Mouse (Mus musculus) heart, embryonic 14.5 days (tissue): ENCODE data around the gene Elmo1. TPM values are rescaled to one million over a fixed set of nuclear protein-coding genes. Genes with fewer than 3 reads are reported as not detected.
A peak's percentile ranks its signal among the peaks of the same experiment; 100 is the strongest.

Experiments used
- ATAC-seq: fragments of 200-750 bp; cut with Nextera tagmentation; 2 replicates; pipeline ENCODE4 v1.8.0; 2017; ENCODE audit warnings: low read depth, moderate TSS enrichment; ENCODE audit not compliant: insufficient number of reproducible peaks, insufficient read depth, low FRiP score
- H3K27ac ChIP-seq, 2 experiments: fragments of 200-500 bp in 1 of 2; fragments of 300-500 bp in 1 of 2; sonication (generic) in 1 of 2; replicated peaks in 1 of 2; 2 replicates each; pipeline ENCODE4 v1.5.1; 2012 to 2014; ENCODE audit warnings: low read depth in 2 of 2, low read length in 2 of 2, control low read depth in 1 of 2, mild to moderate bottlenecking in 1 of 2, mixed read lengths in 1 of 2; ENCODE audit not compliant: control insufficient read depth in 1 of 2, insufficient read depth in 1 of 2
- H3K27me3 ChIP-seq: fragments of 300-500 bp; sonication (generic); 2 replicates; pipeline ENCODE4 v1.6.1; 2014; ENCODE audit warnings: mild to moderate bottlenecking, low read length, control low read depth; ENCODE audit not compliant: control insufficient read depth, insufficient read depth
- H3K36me3 ChIP-seq: fragments of 300-500 bp; sonication (generic); 2 replicates; pipeline ENCODE4 v1.6.1; 2014; ENCODE audit warnings: mild to moderate bottlenecking, control low read depth, low read length, mixed read lengths; ENCODE audit not compliant: control insufficient read depth, insufficient read depth
- H3K4me1 ChIP-seq, 2 experiments: fragments of 200-500 bp in 1 of 2; fragments of 300-500 bp in 1 of 2; sonication (generic) in 1 of 2; 2 replicates each; pipeline ENCODE4 v1.6.1; 2012 to 2014; ENCODE audit warnings: low read length in 2 of 2, control low read depth in 1 of 2, mixed read lengths in 1 of 2; ENCODE audit not compliant: control insufficient read depth in 2 of 2, insufficient read depth in 2 of 2
- H3K4me2 ChIP-seq: fragments of 300-500 bp; sonication (generic); 2 replicates; pipeline ENCODE4 v1.6.1; 2014; ENCODE audit warnings: mild to moderate bottlenecking, low read length
- H3K4me3 ChIP-seq, 2 experiments: fragments of 200-500 bp in 1 of 2; fragments of 300-500 bp in 1 of 2; sonication (generic) in 1 of 2; 2 replicates each; pipeline ENCODE4 v1.5.1; 2012 to 2014; ENCODE audit warnings: low read length in 2 of 2, mild to moderate bottlenecking in 2 of 2, control low read depth in 1 of 2, low read depth in 1 of 2, moderate library complexity in 1 of 2; ENCODE audit not compliant: control insufficient read depth in 1 of 2, insufficient read depth in 1 of 2
- H3K9ac ChIP-seq: fragments of 300-500 bp; sonication (generic); 2 replicates; pipeline ENCODE4 v1.6.1; 2014; ENCODE audit warnings: mild to moderate bottlenecking, low read length
- H3K9me3 ChIP-seq: fragments of 300-500 bp; sonication (generic); 2 replicates; pipeline ENCODE4 v1.6.1; 2016; ENCODE audit warnings: low read length, control low read depth; ENCODE audit not compliant: control insufficient read depth
- WGBS: fragments of 180-500 bp; shearing (Covaris S2); extraction: QIAGEN DNeasy Blood & Tissue Kit; methylation state at CpG from one replicate; pipeline ENCODE4 v1.1.7; 2014; 5-methylcytosine and 5-hydroxymethylcytosine counted together
- polyA plus RNA-seq: library from polyadenylated mRNA; unstranded; fragments of >200 nt; fragmentation: Nextera tagmentation; extraction: Ambion mirVana; gene quantifications from 2 replicates; pipeline ENCODE4 v1.2.1, GENCODE M21; 2014

Elmo1 gene
- polyA plus RNA-seq, 1 experiment from 2014 or later = 10.4 TPM

DNA sequence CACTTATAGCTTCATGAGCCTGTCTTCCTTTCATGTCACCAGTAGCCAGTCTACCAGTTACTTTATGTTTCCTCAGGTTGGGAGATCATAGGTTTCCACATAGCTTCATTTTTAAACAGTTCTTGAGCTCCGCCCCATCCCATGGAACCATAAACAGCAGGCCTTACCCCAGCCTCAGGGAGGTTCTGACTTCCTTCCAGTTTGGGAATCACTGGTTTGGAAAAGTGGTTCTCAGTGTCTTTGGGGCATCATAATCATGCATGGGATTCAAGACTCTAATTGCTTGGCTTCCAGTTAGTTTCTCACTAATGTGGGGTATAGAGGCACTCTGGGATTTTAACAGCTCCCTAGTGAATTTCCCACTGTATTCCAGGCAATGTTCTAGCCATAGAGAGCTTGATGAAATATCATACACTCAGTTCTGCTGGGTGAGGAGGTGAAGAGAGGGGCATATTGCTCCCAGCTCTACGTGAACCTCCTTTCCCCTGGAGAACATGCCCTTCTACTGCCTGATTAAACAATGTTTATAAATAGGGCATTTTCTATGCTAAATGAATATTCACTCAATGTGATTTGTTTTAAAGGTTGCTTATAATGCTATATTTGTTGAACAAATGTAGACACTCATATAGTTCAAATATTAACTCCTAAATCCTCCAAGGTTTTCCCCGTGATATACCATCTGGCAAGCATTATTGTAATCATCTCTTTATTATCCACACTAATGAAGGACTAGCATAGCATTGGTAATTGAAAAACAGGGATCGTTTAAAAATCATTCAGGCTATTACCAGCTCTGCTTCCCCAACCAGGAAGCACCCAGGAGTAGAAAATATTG is 244.9 kb downstream of the Elmo1 start:
- no peak overlapping the region for H3K4me3 ChIP-seq
- H3K9ac ChIP-seq = no peak overlapping the region
- no peaks in the 10 kb centered on the region for H3K27me3 ChIP-seq
- no peak overlapping the region for H3K4me2 ChIP-seq
- no peaks in the 10 kb centered on the region for H3K9me3 ChIP-seq
- H3K27ac ChIP-seq = no peak overlapping the region
- WGBS = 82% methylated on average over 4 of the region's 4 CpGs
- no peaks in the 10 kb centered on the region for H3K4me1 ChIP-seq
- no peak for ATAC-seq
- H3K36me3 ChIP-seq = no peaks in the 10 kb centered on the region

DNA sequence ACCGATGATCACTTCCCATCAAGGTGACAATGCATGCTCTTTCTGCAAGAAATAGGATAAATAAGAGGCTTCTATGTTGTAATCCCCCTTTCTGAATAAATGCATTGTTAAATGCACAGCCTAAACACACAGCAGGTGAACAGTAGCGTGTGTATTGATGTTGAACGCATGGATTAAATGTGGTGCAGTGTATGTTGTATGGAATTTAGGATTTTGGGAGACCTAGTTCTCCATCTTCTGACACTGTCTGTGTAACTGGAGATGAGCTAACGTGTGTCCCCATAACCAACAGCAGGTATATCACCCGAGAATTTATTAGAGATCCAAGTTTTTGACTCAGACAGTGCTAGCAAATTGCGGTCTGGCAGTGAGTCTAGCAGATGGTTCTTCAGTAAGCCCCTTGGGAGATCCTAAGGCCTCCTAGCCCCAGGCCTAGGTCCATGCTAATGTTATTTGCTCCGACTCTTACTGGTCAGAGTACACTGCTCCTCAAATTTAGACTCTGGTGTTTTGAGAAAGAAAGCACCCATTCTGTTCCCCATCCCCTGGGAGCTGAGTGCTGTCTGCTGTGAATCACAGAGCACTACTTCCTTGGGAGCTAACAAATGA is 245.6 kb downstream of the Elmo1 start:
- Histone ChIP-seq H3K9me3 (no peaks in the 10 kb centered on the region), H3K27me3 (no peaks in the 10 kb centered on the region), H3K4me3 (no peak overlapping the region), H3K4me2 (no peak overlapping the region), H3K9ac (no peak overlapping the region), H3K36me3 (no peaks in the 10 kb centered on the region), H3K27ac (no peak overlapping the region), H3K4me1 (no peaks in the 10 kb centered on the region)
- no peak for ATAC-seq
- 81% methylated on average over 7 of the region's 7 CpGs for WGBS

DNA sequence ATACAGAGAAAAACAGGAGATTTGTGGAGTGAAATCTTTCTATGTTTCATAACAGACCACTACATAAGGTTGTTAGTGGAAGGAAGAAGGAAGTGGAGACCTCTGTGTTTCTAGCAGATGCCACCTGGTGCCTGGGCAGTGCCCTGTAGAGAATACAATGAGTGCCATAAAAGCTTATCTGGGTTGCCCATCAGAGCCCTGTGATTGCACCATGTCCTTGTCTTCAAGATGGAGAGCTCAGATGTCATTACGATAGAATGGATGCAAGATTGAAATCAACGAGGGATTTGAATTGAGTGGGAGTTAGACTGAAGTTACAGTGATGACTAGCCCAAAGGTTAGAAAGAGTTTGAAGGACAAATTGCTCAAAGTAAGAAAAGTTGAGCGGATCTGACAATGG is 252.5 kb downstream of the Elmo1 start:
- Histone ChIP-seq H3K27me3 (no peaks in the 10 kb centered on the region), H3K4me2 (no peak overlapping the region), H3K9ac (no peak overlapping the region), H3K4me1 (no peaks in the 10 kb centered on the region), H3K36me3 (no peaks in the 10 kb centered on the region), H3K9me3 (no peaks in the 10 kb centered on the region), H3K27ac (no peak overlapping the region), H3K4me3 (no peak overlapping the region)
- no peak for ATAC-seq
- 87% methylated on average over 3 of the region's 3 CpGs for WGBS

DNA sequence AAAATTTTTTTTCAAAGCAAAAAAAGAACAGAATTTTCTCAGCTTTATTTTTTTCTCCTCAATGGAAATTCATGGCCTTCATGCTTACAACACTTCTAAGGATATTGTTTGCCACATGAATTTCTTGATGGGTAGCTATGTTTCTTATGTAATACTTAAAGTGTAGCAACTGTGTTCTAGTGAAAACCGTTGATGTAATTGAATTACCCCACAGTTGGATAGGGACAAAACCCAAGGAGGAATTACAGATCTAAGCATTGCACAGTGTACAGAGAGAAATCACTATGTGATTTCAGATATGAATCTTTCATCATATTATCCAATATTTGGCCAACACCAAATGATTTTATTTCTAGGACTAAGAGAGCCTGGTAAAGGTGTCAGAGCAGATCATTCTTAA is 259.4 kb downstream of the Elmo1 start:
- H3K9me3 ChIP-seq = no peaks in the 10 kb centered on the region
- H3K4me1 ChIP-seq = peaks cover 5 to 7% of the 10 kb centered on the region in 2 experiments
- 89% methylated on average over 1 of the region's 1 CpGs for WGBS
- no peak overlapping the region for H3K4me2 ChIP-seq
- H3K36me3 ChIP-seq = no peaks in the 10 kb centered on the region
- no peak overlapping the region for H3K27ac ChIP-seq
- H3K27me3 ChIP-seq = no peaks in the 10 kb centered on the region
- H3K4me3 ChIP-seq = no peak overlapping the region
- H3K9ac ChIP-seq = no peak overlapping the region
- no peak for ATAC-seq

DNA sequence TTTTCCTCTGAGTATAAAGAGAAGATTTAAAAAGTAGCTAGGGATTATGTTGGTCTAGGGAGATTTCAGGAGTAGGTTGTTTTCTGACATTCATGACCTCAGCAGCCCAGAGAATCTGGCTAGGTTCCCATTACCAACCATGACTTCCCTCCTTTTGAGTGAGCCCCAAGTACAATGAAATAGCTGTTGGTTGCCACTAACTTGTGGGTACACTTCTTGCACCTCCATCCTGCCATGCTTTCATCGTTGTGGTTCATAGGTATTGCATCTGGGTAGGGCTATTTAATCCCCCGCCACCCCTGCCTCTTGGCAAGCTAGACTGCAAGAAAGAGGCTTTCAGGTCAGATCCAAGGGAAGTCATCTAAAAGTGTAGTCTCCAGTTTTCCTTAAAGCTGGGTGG is 262.2 kb downstream of the Elmo1 start:
- no peak overlapping the region for H3K9ac ChIP-seq
- H3K27ac ChIP-seq = no peak overlapping the region
- H3K36me3 ChIP-seq = no peaks in the 10 kb centered on the region
- no peak overlapping the region for H3K4me3 ChIP-seq
- no peaks in the 10 kb centered on the region for H3K27me3 ChIP-seq
- H3K9me3 ChIP-seq = no peaks in the 10 kb centered on the region
- ATAC-seq = no peak
- no peak overlapping the region for H3K4me2 ChIP-seq
- H3K4me1 ChIP-seq = peaks cover 5 to 12% of the 10 kb centered on the region in 2 experiments
- 87% methylated on average over 2 of the region's 2 CpGs for WGBS

DNA sequence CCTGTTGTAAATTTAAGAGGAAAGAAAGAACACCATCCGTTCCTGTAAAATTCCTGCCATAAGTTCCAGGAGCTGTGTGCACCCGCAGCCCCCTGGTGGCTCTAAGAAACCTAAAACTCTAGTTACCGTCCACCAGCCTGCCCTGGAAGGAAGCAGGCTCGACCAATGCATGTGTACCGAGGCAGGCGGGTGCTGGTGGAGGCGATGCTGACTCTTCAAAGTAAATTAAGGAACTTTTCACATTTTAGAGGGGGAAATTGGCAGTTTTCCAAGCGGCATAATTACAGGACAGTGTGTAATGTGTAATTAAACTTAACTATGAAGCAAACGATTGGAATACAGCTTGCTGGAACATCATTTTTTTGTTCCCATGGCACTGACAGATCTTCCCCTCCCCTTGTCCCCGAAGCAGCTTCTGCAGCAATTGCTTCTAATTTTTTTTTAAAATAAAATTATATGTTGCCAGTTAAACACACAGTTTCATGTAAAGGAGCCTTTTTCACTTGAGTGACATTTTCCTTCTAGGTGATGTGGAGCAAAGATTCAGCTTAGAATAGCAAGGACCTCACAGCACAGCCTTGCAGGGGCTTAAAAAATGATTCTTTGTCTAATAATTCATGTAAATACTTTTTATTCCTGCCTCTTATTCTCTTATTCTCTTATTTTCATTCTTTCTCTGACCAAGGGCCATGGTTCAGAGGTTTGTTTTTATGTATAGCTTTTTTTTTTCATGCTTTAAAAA is 263.6 kb downstream of the Elmo1 start:
- no peak overlapping the region for H3K9ac ChIP-seq
- 50% methylated on average over 10 of the region's 10 CpGs for WGBS
- H3K27me3 ChIP-seq = no peaks in the 10 kb centered on the region
- H3K36me3 ChIP-seq = no peaks in the 10 kb centered on the region
- H3K27ac ChIP-seq = peak overlapping the region; percentile 34 to 49; a peak in 1 of 4 replicates
- ATAC-seq = no peak
- H3K4me1 ChIP-seq = peaks cover 5 to 12% of the 10 kb centered on the region in 2 experiments
- no peak overlapping the region for H3K4me2 ChIP-seq
- H3K4me3 ChIP-seq = no peak overlapping the region
- no peaks in the 10 kb centered on the region for H3K9me3 ChIP-seq

DNA sequence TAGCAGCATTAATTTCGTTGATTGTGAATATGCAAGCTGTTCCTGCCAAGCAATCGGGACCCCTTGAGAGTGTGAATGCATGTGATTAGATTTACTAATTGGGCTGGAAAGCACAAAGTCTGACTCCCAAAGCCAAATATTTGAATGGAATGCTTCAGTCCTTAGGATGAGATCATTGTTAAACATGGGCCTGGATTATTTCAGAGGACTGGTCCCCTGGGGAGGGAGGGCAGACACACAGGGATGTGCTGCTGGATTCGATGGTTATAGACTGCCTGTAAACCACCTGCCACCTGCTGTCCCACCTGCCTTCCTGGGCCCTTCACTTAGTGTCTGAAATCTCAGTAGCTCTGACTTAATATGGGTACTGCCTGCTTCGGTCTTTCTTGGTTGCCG is 264.2 kb downstream of the Elmo1 start:
- WGBS = 43% methylated on average over 5 of the region's 5 CpGs
- H3K9ac ChIP-seq = no peak overlapping the region
- H3K4me1 ChIP-seq = peaks cover 5 to 12% of the 10 kb centered on the region in 2 experiments
- no peak overlapping the region for H3K4me2 ChIP-seq
- H3K9me3 ChIP-seq = no peaks in the 10 kb centered on the region
- H3K4me3 ChIP-seq = no peak overlapping the region
- H3K27me3 ChIP-seq = no peaks in the 10 kb centered on the region
- no peaks in the 10 kb centered on the region for H3K36me3 ChIP-seq
- no peak overlapping the region for H3K27ac ChIP-seq
- no peak for ATAC-seq
